Mouse (Mus musculus): ENCODE data around the gene Phldb3.

DNA sequence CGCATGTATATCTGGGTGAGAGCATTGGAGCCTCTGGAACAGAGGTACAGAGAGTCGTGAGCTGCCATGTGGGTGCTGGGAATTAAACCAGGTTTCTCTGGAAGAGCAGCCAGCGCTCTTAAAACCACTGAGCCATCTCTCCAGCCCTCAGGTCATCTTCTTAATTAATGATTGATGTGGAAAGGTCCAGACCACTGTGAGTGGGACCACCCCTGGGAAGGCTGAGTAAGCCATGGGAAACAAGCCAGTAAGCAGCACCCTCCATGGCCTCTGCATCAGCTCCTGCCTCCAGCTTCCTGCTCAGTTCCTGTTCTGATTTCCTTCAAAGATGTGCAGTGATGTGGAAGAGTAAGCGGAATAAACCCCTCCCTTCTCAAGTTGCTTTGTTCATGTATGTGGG, 18.4 kb upstream of the Phldb3 start:
- no peak for TF ChIP-seq CTCF (conservative IDR thresholded peaks at IDR 0.05; ENCODE audit: low read length)
- no peak for TF ChIP-seq POU5F1 (IDR thresholded peaks at IDR 0.05; ENCODE audit: borderline replicate concordance, low read length)
